Mouse (Mus musculus): ENCODE measurements around the gene Idh3a.
"Not testable (repeated sequence)": the region's sequence is repeated elsewhere in the genome, so short reads cannot be mapped to it uniquely, and the experiment has no call there.

Idh3a gene

DNA sequence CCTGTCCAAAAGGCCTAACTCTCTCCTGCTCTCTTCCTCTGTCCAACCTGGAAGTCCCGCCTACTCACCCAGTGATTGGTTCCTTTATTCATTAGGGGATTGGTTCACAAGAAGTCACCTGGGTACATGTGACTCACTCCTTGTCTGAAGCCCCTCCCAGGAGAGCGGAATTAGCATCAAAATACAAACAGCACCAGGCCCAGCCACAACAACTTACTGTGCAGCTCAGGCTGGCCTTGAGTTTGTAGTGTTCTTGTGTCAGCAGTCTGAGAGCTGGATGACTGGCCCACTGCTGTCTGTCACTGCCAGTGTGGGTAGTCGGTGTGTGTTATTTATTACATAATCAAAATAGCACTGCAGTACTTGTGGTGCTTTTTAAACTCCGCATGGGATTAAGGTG is 7.5 kb downstream of the Idh3a start:
- DNase-seq, result not testable (repeated sequence)

DNA sequence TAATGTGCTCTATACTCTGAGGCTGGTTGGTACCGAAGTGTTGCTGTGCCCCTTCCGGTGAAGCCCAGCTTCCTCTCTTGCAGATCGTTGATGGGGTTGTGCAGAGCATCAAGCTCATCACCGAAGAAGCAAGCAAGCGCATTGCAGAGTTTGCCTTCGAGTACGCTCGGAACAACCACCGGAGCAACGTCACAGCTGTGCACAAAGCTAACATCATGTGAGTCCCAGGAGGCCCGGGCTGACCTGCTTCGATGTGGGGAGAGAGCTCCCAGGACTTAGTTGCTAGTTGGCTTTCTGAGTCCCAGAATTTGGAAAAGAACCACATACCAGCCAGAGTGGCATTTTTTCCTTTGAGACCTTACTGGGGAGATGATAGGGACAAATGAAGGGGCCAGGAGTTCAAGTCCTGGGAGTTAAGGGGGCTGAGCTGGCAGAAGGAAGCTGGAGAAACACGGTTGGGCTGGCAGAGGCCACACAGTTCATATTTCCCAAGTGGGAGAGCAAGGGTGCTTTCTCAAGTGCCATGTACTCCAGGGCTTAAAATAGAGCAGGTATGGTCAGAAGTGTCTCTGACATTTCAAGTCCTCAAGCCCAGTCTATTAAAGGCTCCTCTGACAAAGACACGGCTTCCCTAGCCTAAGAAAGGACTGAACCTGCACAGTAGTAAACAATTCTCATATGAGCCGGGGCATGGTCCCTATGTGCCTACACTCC is 10.8 kb downstream of the Idh3a start:
- no peak for DNase-seq

DNA sequence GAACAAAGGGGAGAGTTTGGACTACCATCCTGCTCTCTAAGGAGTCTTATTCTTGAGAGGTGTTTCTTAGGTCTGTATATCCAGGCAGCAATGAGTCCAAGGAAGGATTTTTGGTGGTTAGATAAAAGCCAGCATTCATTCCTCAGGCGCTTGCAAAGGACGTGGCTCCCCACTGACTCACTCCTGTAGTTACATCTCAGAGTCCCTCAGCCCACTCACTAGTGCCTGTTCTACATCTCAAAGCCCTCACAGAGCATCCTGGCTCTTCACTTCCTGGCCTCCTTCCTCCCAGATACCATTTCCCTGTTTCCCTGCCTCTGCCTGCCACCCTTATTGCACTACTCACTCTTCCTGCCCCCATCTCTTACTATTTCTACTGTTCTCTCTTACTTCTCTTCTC is 16.3 kb downstream of the Idh3a start:
- DNase-seq, result no peak

DNA sequence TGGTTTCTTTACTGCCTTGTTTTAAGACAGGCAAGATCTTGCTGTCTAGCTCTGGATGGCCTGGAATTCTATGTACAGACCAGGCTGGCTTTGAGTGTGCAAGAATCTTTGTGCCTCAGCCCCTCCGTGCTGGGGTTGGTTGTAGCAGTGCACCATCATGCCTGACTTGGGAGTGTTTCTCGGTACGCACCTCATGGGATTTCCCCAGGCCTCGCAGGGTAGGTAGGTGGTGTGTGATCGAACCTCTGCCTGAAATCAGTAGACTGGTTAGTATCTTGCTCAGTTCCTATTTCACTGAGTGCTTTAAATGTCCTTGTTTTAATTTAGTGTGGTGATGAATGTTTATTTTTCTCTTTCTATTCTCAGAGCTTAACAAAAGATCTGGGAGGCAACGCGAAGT is 16.8 kb downstream of the Idh3a start:
- DNase-seq, result no peak

DNA sequence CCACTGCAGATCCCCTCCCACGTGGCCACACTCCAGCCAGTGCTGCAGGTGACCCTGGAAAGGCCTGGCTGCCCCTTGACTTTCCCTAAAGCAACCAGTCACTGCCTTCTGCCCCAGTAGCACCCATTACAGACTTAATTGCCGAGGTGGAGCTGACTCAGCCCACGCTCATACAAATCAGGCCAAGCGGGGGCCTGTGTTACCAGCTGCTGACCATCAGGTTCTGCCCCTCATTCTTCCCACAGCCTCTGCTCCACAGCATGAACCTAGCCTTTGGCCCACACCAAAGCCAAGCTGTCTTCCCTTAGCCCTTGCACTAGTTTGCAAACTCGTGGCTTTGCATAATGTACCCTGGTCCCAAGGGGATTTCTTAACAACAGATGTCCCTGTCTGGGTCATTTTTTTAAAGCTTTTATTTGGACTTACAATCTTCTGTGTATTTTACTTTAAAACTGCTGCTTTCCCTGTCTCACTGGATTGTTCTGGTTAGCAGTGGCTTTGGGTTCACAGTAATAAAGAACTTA is 18.1 kb downstream of the Idh3a start:
- no peak for DNase-seq

DNA sequence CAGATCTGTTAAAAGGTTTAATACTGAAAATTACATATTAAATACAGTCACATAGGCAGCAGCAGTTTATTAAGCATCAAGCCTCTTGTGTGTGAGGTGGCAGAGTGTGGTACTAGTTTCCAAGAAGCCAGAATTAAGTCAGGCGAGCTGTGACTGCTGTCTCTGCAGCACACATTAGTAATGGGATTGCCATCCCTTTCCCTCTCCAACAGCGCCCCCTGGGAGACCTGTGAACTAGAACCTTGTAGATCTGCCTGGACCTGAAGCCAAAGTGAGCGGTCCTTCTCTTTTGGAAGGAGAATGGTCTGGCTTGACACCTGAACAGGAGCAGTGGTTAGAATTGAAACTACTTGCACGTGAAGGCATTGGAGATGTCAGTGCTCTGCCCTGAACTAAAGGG is 18.8 kb downstream of the Idh3a start:
- DNase-seq, result peak; percentile 48

DNA sequence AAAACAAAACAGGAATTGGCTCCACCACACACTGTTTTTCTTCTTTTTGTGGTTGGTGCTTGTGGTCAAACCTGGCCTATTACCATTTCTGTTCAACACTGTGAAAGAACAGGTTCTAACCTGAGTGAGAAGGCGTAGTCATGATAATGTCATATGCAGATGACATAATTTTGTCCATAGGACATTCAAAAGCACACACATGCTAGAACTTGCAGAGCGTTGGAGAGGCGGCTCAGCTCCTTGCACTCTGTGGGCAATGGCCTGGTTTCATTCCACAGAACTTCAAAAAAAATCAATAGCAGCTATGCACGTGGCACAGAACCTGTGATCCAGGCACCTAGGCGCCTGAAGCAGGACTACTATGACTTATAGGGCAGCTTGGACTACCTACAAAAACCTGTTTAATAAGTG is 26.7 kb downstream of the Idh3a start:
- no peak for DNase-seq

DNA sequence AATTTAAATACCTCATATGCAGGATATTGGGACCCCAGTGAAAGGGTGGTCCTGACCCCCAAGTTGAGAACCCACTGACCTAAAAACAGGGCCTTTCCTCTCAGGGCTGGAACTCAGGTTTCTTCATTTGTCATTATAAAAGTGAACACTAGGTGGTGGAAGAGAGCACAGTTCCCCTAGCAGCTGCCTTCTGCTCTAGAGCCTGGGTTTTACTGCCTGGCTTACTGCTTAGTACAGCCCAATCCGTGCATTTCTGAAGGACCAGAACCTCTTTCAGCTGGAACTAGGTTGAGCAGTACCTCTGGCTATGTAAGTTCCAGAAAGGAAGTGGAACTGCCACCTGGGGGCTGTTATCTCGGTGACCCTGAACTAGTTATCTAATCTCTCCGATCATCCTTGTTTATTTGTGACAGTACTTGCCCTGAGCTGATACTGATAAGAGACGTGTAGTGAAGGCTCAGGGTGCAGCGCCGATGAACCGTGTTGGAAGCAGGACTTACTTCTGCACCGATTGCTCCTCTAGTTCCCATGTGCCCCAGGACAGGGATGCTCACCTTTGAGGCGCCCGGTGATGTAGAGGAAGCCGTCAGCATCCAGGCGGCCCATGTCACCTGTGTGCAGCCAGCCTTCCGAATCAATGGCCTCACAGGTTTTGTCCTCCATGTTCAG is 28.2 kb downstream of the Idh3a start:
- DNase-seq, result peak; percentile 71

DNA sequence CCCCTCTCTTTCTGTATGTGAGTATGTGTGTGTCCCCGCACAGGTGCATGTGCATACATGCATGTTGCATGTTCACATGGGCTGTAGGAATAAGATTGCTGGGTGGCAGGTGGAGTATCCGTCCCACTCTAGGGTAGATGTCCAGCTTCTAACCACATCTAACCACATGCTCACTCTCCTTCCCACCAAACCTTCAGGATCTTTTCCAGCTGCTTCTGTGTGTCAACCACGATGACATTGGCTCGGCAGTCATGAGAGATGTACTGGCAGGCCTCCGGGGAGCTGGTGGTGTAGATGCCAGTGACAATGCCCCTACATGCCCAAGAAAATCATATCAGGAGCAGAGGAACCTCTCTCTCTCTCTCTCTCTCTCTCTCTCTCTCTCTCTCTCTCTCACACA is 41.1 kb downstream of the Idh3a start:
- no peak for DNase-seq

DNA sequence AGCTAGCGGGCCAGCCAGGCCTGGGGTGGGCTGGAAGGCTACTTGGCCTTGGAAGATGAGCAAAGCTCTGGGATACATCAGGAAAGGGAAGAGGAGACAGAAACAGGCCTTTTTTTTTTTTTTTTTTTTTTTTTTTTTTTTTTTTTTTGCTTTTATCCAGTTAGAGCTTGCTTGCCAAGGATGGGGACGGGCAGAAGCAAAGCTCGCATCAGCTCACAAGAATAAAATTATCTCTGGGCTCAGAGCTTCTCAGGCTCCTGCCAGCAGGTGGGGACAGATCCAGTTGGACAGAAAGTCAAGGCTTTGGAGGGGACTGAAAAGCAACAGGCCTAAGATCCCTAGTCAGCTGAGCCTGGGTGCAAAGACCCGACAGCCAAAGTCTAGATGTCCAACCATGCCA is 42.6 kb downstream of the Idh3a start:
- DNase-seq, result peak; percentile 22

DNA sequence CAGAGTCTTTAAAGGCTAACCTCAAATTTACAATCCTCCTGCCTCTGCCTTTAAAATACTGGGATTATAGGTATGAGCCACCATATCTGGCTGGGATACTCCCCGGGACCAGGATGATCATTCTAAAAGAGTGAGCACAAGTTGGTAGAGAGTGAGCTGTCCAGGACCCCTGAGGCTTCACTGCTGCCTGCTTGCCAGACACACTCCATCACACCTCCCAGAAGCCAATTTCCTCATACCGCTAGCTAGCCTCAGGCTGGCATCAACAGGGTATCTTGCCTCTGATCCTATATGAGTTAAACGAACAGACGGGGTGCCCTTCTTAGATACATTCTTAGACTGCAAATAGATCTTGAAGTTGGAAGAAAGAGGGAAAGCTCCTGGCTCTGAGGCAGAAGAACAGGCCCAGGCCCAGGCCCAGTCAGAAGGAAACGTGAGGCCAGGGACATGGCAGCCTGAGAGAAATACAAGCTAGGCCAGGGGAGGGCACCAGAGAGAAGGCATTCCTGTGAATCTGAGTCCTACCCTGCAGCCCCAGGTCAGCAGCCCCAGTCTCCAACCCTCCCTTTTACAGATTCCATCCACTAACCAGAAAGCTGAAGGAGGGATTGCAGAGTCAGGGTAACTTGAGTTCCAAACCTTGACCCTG is 43.6 kb downstream of the Idh3a start:
- DNase-seq, result peak; percentile 36

DNA sequence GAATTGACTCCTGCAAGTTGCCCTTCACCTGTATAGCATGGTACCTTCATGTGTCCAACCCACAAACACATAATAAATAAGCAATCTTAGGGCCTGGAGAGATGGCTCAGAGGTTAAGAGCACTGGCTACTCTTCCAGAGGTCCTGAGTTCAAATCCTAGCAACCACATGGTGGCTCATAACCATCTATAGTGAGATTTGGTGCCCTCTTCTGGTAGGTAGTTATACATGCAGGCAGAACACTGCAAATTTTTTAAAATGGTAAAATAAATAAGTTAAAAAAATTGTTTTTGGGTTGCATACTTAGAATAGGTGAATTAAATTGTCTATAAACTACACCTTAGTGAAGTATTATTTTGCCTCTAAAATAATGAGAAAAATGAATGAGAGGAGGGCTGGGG is 44.8 kb downstream of the Idh3a start:
- no peak for DNase-seq

DNA sequence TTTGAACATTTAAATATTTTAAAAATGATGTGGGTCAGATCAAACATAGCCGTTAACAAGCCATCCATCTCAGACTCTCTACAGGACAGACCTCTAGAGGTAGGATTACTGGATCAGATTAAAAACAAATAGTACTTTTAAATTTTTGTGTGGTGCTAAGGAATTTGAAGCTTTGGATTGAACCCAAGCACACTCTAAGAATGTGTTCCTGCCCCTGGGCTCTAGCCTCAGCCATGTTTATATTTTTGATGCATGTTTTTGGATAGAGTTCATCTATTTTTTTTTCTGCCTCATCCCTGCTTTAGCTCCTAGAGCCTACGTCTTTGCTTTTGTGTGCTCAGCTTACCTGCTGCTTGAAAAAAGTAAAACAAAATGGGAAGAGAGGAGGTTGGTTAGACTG is 47.3 kb downstream of the Idh3a start:
- DNase-seq, result no peak

DNA sequence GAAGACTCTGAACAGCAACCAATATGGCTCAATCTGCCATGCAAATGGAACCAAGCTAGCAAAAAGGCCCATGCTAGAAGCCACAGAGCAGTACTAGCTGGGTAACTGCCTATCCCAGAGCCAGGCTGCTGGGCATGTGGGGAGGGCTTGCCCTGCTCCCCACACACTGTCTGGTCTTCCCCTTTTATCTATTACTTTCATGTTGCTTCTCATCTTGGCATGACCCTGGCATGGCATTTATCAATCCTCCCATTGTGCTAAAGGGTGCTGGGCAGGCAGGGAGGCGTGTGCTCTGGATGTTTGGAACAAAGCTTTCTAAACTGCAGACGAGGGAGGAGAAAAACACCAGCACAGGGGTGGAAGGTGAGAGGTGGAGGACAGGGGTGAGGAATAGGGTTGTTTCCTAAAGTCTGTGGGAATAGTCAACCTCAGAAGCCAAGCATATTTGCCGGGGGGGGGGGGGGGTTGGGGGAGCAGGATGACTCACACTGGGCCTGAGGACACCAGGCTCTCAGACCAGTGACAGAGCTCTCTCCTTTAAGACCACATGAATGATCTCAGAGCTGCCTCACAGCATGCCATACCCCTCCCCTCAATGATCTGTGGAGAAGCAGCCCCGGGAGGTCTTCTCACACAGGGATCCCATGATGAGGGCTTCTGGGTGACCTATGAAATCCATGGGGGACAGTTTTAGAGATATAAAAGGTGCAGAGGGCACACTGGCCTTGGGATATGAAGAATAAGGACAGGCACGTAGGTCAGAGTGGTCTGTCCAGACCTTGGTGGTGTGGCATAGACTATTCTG is 51.6 kb downstream of the Idh3a start:
- no peak for DNase-seq

DNA sequence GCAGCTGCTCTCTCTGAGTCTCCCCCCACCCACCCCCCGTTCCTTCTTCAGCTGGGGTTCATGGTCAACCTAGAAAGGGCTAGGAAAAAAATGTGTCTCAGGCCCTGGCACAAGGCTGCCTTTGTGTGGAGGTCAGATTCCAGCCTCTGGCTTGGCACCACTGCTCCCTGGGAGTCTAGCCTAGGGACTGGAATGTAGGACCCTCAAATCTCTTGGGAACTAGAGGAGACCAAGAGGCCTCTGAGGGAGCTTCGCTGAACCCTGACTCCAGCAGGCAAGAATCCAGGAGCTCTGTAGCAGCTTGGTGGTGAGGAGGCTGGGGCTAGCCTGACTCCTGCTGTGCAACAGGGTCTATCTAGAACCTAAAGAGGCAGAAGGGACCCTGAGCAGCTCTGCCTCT is 53.1 kb downstream of the Idh3a start:
- no peak for DNase-seq

DNA sequence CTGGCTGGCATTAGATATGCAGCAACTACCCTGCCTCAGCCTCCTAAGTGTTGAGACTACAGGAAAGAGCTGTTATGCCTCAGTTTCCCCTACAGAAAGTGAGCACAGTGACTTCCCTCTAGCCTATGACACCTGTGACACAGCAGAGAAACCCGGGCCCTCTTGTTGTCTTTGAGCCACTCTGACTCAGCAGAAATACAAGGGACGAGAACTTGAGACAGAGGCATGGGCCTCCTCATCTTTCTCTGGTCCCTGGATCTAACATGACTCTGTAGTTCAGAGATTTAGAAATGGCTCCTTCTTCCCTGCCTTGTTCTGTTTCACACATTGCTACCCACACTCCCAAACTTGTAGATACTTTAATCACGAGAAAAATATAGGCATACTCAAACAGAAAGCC is 55.4 kb downstream of the Idh3a start:
- DNase-seq, result no peak

DNA sequence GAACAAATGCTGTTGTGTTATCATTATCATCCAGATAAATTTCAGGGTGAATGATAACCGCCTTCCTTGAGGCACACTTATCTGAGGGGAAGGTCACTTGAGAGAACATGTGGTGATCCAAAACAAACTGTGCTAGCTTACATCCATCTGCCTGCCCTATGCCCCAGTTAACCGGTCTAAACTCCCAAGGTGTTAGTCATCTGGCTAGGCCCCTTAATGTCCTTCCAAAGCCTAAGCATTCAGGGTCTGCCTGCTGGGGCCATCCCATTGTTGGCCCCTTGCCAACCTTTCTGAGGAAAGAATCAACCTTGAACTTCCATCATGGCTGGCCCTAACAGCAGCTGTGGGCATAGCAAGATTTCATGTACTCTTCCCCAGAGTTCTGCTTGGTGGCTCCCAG is 56.0 kb downstream of the Idh3a start:
- DNase-seq, result no peak

DNA sequence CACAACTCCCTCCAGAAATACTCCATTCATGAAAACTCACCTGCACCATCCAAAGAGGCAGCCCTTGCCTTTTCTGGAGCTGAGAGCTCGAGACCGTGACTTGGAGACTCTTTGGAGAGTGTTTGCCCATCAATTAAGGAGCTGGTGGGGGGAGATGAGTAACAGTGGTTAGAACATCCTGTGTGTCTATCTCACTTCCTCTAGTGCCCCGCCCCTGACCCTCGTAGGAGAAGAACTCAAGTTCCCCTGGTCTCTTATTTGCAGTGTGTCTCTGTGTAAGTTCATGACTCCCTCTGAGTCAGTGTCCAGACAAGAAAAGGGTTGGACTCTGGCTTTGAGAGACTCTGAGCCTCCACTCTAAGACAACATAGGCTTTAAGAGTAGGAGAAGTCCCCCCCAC is 56.4 kb downstream of the Idh3a start:
- no peak for DNase-seq

DNA sequence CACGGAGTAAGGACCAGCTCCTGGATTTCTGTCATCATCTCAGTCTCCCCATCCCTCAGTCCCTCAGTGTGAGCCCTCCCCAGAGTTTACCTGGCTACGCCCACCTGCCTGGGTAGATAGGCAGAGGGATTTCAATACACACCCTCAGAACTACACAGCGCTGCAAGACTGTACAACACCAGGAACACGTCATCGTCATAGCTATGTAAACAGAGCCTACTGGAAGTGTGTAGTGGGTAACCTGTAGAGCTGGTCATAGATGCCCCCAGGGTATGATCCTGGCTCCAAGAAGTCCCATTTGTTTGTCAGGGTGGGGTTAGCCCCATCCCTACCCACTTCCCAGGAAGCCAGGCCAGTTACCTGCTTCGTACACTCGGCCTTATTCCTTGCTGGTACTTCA is 57.0 kb downstream of the Idh3a start:
- DNase-seq, result no peak

DNA sequence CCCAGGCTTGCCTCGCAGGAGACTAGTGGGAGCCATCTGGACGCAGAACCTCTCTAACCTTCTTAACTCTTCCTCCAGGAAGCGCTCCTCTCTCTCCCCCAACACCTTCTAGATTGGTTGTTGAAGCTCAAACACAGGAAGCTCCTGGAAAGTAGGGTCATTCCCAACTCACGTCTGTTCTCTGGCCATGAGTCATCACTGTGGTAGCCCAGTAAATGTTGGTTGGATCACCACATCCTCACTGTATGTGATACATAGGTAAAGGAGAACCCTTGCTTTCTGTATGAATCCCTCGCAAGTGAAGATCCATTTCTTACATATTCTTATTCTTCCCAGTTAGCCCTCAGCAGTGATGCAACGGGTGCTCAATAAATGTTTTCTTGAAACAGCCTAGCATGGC is 59.4 kb downstream of the Idh3a start:
- DNase-seq, result no peak

DNA sequence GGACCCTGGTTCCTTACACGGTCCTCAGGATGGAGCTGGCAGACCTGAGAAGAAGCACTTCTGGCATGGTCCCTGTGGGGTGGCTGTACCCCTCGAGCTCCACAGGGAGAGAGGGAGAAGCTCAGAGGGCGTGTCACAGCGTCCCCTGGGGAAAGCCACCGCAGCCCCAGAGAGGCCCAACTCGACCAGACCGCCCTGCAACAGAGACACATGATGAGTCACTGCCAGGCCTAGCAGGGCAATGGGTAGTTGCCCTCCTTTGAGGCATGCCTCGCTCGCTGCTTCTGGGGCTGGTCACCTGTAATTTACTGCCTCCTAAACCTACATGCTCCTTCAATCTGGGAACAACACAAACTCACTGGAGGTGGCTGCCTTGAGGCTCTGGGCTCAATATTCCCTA is 60.1 kb downstream of the Idh3a start:
- no peak for DNase-seq

DNA sequence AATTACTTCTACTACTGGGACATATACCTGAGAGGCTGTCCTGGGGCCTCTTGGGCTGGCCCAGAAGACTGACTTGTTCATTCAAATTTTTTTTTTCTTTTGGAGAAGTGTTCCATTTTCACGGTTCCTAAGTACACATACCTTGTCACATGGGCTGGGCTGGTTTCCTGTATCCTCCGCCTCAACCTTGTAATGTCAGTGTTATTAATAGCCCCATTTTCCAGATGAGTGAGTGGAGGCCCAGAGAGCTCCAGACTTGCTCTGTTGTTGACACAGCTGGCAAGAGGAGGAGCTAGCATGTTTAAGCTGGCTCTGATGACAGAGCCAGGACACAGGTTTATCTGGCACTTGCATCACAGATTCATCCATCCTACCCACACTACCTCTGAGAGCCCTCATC is 61.3 kb downstream of the Idh3a start:
- no peak for DNase-seq

DNA sequence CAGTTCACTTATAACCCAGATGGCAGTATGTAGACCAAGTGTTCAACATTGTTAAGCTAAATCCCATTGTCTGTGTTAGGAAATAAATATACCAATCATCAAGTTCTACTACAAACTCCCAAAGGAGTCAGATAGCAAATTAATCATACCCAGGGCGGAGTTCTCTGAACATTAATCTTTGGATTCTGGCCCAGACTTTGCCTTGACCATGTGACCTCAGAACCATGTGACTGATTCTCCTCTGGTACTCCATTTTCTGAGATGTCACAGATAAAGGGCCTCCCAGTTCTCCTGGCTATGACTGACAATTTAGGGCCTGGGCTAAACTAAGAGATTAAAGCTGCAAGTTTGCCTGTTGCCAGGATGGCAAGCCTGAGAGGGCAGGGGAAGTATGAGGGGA is 63.2 kb downstream of the Idh3a start:
- no peak for DNase-seq
